Mouse (Mus musculus): ENCODE measurements around the gene Copa. TPM values are rescaled to one million over a fixed set of nuclear protein-coding genes. Genes with fewer than 3 reads are reported as not detected.

Copa gene
- total RNA-seq, 2 experiments from 2014 or later: 146 to 147 TPM

GRCm38 (mm10) chr1:172129108-172129507, 46.8 kb downstream of the Copa start:
- TF ChIP-seq CTCF (conservative IDR thresholded peaks at IDR 0.05): peak; percentile 67
- DNase-seq (ENCODE audit: low spot score in 2 of 2): peak in 1 of 2 experiments; percentile 28
- H3K27ac ChIP-seq: no peak overlapping the region
- H3K4me3 ChIP-seq: no peak overlapping the region

GRCm38 (mm10) chr1:172129780-172130179, 47.5 kb downstream of the Copa start:
- DNase-seq (ENCODE audit: low spot score in 2 of 2): no peak
- H3K4me3 ChIP-seq: no peak overlapping the region
- H3K27ac ChIP-seq: no peak overlapping the region
- no peak for TF ChIP-seq CTCF (conservative IDR thresholded peaks at IDR 0.05)

- Histone ChIP-seq H3K27ac (no peak overlapping the region), H3K4me3 (no peak overlapping the region)
- no peak for TF ChIP-seq CTCF (conservative IDR thresholded peaks at IDR 0.05)
- DNase-seq (ENCODE audit: low spot score in 2 of 2): no peak
Observed at GRCm38 (mm10) chr1:172132319-172132718, 50.0 kb downstream of the Copa start.

- TF ChIP-seq CTCF (conservative IDR thresholded peaks at IDR 0.05): no peak
- H3K27ac ChIP-seq: no peak overlapping the region
- H3K4me3 ChIP-seq: no peak overlapping the region
- DNase-seq (ENCODE audit: low spot score in 2 of 2): no peak
Observed at GRCm38 (mm10) chr1:172133535-172133934, 51.2 kb downstream of the Copa start.

- DNase-seq (ENCODE audit: low spot score in 2 of 2): no peak
- Histone ChIP-seq H3K27ac (no peak overlapping the region), H3K4me3 (no peak overlapping the region)
- no peak for TF ChIP-seq CTCF (conservative IDR thresholded peaks at IDR 0.05)
Observed at GRCm38 (mm10) chr1:172134072-172134471, 51.7 kb downstream of the Copa start.

- H3K27ac ChIP-seq: no peak overlapping the region
- DNase-seq (ENCODE audit: low spot score in 2 of 2): no peak
Observed at GRCm38 (mm10) chr1:172140160-172140559, 57.8 kb downstream of the Copa start.

GRCm38 (mm10) chr1:172140825-172141224, 58.5 kb downstream of the Copa start:
- TF ChIP-seq CTCF (conservative IDR thresholded peaks at IDR 0.05): no peak
- no peak overlapping the region for H3K4me3 ChIP-seq
- DNase-seq (ENCODE audit: low spot score in 2 of 2): no peak

More at GRCm38 (mm10) chr1:172140160-172140559, 57.8 kb downstream of the Copa start:
- no peak for TF ChIP-seq CTCF (conservative IDR thresholded peaks at IDR 0.05)
- no peak overlapping the region for H3K4me3 ChIP-seq

GRCm38 (mm10) chr1:172141529-172141928, 59.2 kb downstream of the Copa start:
- no peak overlapping the region for H3K4me3 ChIP-seq
- no peak for DNase-seq (ENCODE audit: low spot score in 2 of 2)
- no peak overlapping the region for H3K27ac ChIP-seq
- TF ChIP-seq CTCF (conservative IDR thresholded peaks at IDR 0.05): no peak

More at GRCm38 (mm10) chr1:172140825-172141224, 58.5 kb downstream of the Copa start:
- no peak overlapping the region for H3K27ac ChIP-seq

GRCm38 (mm10) chr1:172143570-172143969, 61.2 kb downstream of the Copa start:
- TF ChIP-seq CTCF (conservative IDR thresholded peaks at IDR 0.05): peak; percentile 79
- DNase-seq (ENCODE audit: low spot score in 2 of 2): peak; percentile 72
- Histone ChIP-seq H3K27ac (no peak overlapping the region), H3K4me3 (no peak overlapping the region)

GRCm38 (mm10) chr1:172147835-172148278, 65.5 kb downstream of the Copa start, which contains the start of gene Dcaf8:
TSS of gene Dcaf8 (plus strand) at chr1:172148084.
- no peak for TF ChIP-seq CTCF (conservative IDR thresholded peaks at IDR 0.05)
- H3K4me3 ChIP-seq: peak within 1 kb of the TSS; percentile 99
- H3K27ac ChIP-seq: peak within 1 kb of the TSS; percentile 97
- DNase-seq (ENCODE audit: low spot score in 2 of 2): peak; percentile 96

GRCm38 (mm10) chr1:172148279-172148954, 66.1 kb downstream of the Copa start:
- peak in 1 of 2 experiments; percentile 31 for DNase-seq (ENCODE audit: low spot score in 2 of 2)
- Histone ChIP-seq H3K27ac (peak overlapping the region; percentile 97), H3K4me3 (peak overlapping the region; percentile 99)
- TF ChIP-seq CTCF (conservative IDR thresholded peaks at IDR 0.05): no peak

- TF ChIP-seq CTCF (conservative IDR thresholded peaks at IDR 0.05): no peak
- DNase-seq (ENCODE audit: low spot score in 2 of 2): no peak
- peak overlapping the region; percentile 97 for H3K27ac ChIP-seq
- H3K4me3 ChIP-seq: peak overlapping the region; percentile 99
Observed at GRCm38 (mm10) chr1:172148955-172149815, 66.9 kb downstream of the Copa start.

GRCm38 (mm10) chr1:172154536-172154935, 72.2 kb downstream of the Copa start:
- no peak overlapping the region for H3K27ac ChIP-seq
- no peak for DNase-seq (ENCODE audit: low spot score in 2 of 2)
- no peak for TF ChIP-seq CTCF (conservative IDR thresholded peaks at IDR 0.05)
- H3K4me3 ChIP-seq: no peak overlapping the region
